Comparison of ENCODE assay signal across 26 mouse cellular contexts in genomic region chr5:142747026-142747629, GRCm38 (mm10). TPM values are rescaled to one million over a fixed set of nuclear protein-coding genes. Genes with fewer than 3 reads are reported as not detected.
A peak's percentile ranks its signal among the peaks of the same experiment; 100 is the strongest.
DNase-seq lines count a peak whose midpoint lies in the region; ATAC-seq and TF ChIP-seq lines count a peak whose summit lies in the region.
"Had no signal": no experiment of that assay in that cellular context is flagged by ENCODE, and none has a peak within 500 bp of the region (broad histone marks: within the 10 kb centered on the region; RNA-seq: fewer than 3 reads in every experiment).

No protein-coding gene starts in this region.

- TF ChIP-seq CTCF in heart, adult 2 months (IDR thresholded peaks at IDR 0.05), result no peak

- H3K4me1 ChIP-seq in heart, adult 2 months (ENCODE audit: control insufficient read depth, insufficient read depth, low read length), result peaks cover 2% of the 10 kb centered on the region
- H3K4me1 ChIP-seq in neural tube, embryonic 15.5 days, result peaks cover 2% of the 10 kb centered on the region; the same call in 1 of the 2 replicates
- H3K4me1 ChIP-seq: limb, embryonic 13.5 days; midbrain, embryonic 12.5 days had no signal

- no peak overlapping the region for H3K9ac ChIP-seq in heart, adult 2 months (ENCODE audit: low read depth, low read length)
- no peak overlapping the region for H3K9ac ChIP-seq in neural tube, embryonic 15.5 days (replicated peaks)
- H3K9ac ChIP-seq: forebrain, postnatal 0 days; limb, embryonic 13.5 days; liver, embryonic 13.5 days; lung, embryonic 14.5 days; midbrain, embryonic 12.5 days; neural tube, embryonic 13.5 days had no signal

- 43% methylated on average over 12 of the region's 12 CpGs for WGBS in heart, adult 2 months
- WGBS in neural tube, embryonic 15.5 days, result 76% methylated on average over 12 of the region's 12 CpGs

- H3K4me2 ChIP-seq in neural tube, embryonic 15.5 days, result no peak overlapping the region
- H3K4me2 ChIP-seq: limb, embryonic 13.5 days; liver, embryonic 13.5 days; lung, embryonic 14.5 days; midbrain, embryonic 12.5 days; neural tube, embryonic 13.5 days had no signal

- DNase-seq in heart, adult 2 months, result no peak
- DNase-seq in heart, postnatal 10 days, result no peak
- no peak for DNase-seq in neural tube, embryonic 10.5 days (ENCODE audit: extremely low spot score, low spot score)
- DNase-seq in brain, adult 2 months (ENCODE audit: low read depth, low spot score), result peak; percentile 55
- peak; percentile 42 for DNase-seq in splenic B cell, adult 2 months (ENCODE audit: low read depth, low spot score)
- DNase-seq in cerebellum, adult 18-20 months, result no peak
- no peak for DNase-seq in layer of hippocampus, adult 9-10 months (ENCODE audit: low spot score)
- DNase-seq: cerebellum, adult 2 months; cerebellum, postnatal 36 days; forebrain, postnatal 0 days; kidney, postnatal 25 days; layer of hippocampus, postnatal 36 days; liver, embryonic 13.5 days; lung, embryonic 14.5 days; thymus, adult 18-20 months; thymus, postnatal 4 days had no signal

- H3K9me3 ChIP-seq in neural tube, embryonic 15.5 days (replicated peaks), result no peaks in the 10 kb centered on the region
- H3K9me3 ChIP-seq: heart, embryonic 10.5 days; limb, embryonic 13.5 days; liver, embryonic 13.5 days; midbrain, embryonic 12.5 days; neural tube, embryonic 13.5 days had no signal

- intact Hi-C loops in heart, adult 2 months (cut with DNase I), result no loop called here
- intact Hi-C loops in heart, postnatal 10 days (cut with DNase I), result no loop called here

- no peak for TF ChIP-seq POLR2A in heart, adult 2 months (IDR thresholded peaks at IDR 0.05; ENCODE audit: insufficient read depth, low read depth, low read length)

- peak overlapping the region; percentile 27 for H3K27ac ChIP-seq in heart, adult 2 months
- 0 out of 2 replicates have a peak overlapping the region, but pooled peaks have one; percentile 10 for H3K27ac ChIP-seq in neural tube, embryonic 15.5 days (replicated peaks)
- H3K27ac ChIP-seq: heart, embryonic 10.5 days; hindbrain, postnatal 0 days; layer of hippocampus, adult 2 months; limb, embryonic 13.5 days; liver, embryonic 13.5 days; macrophage; midbrain, embryonic 12.5 days; neural tube, embryonic 13.5 days had no signal

- H3K4me3 ChIP-seq in heart, adult 2 months, result no peak overlapping the region
- no peak overlapping the region for H3K4me3 ChIP-seq in neural tube, embryonic 15.5 days (replicated peaks)
- H3K4me3 ChIP-seq: heart, embryonic 10.5 days; layer of hippocampus, adult 2 months; limb, embryonic 13.5 days; liver, embryonic 13.5 days; midbrain, embryonic 12.5 days; neural tube, embryonic 13.5 days had no signal

- H3K27me3 ChIP-seq in heart, adult 2 months (ENCODE audit: control insufficient read depth, insufficient read depth, low read length), result no peaks in the 10 kb centered on the region
- no peaks in the 10 kb centered on the region for H3K27me3 ChIP-seq in neural tube, embryonic 15.5 days (replicated peaks)
- H3K27me3 ChIP-seq in splenic B cell, adult 2 months (ENCODE audit: control insufficient read depth, insufficient read depth, low read length, poor library complexity, severe bottlenecking), result no peaks in the 10 kb centered on the region
- H3K27me3 ChIP-seq: limb, embryonic 13.5 days; liver, embryonic 13.5 days; midbrain, embryonic 12.5 days; neural tube, embryonic 13.5 days had no signal

- no peak for TF ChIP-seq EP300 in heart, adult 2 months (IDR thresholded peaks at IDR 0.05; ENCODE audit: insufficient read depth, low read depth, low read length)

- peaks cover 2% of the 10 kb centered on the region; the same call in 1 of the 2 replicates for H3K36me3 ChIP-seq in heart, adult 2 months (ENCODE audit: control insufficient read depth, insufficient read depth, low read length)
- peaks cover 79% of the 10 kb centered on the region for H3K36me3 ChIP-seq in neural tube, embryonic 15.5 days
- H3K36me3 ChIP-seq in splenic B cell, adult 2 months (ENCODE audit: control insufficient read depth, insufficient read depth, low read length, poor library complexity, severe bottlenecking), result peaks cover 3% of the 10 kb centered on the region; the same call in 1 of the 2 replicates

- no peak for ATAC-seq in neural tube, embryonic 15.5 days (ENCODE audit: low FRiP score)
- ATAC-seq: forebrain, postnatal 0 days; hindbrain, postnatal 0 days; intestine, embryonic 16.5 days had no signal

- H3K79me2 ChIP-seq in heart, adult 2 months (replicated peaks; ENCODE audit: control insufficient read depth, insufficient read depth, low read length), result no peaks in the 10 kb centered on the region

RNA-seq across cellular contexts. Expression of gene Slc29a4, which starts 54.8 kb away (rescaled TPM):
- total RNA-seq in heart, adult 2 months (2021), result under 1 TPM; 0.27 to 0.31 TPM
- 0.70 and 0.73 TPM in 2 replicates for polyA plus RNA-seq in heart, adult 2 months (2012; rRNA removed)
- total RNA-seq in heart, postnatal 10 days (2021), result 1 to 10 TPM; 1.1 to 1.5 TPM
- polyA plus RNA-seq in neural tube, embryonic 15.5 days (2015; fragmentation: Nextera tagmentation; extraction: Ambion mirVana), result 72.5 and 82.4 TPM in 2 replicates
- total RNA-seq: hematopoietic stem cell, adult 5-6 weeks had no signal
- polyA plus RNA-seq: macrophage had no signal

Comparison
In these comparisons a context has a peak if more than half of its experiments do, and no peak if none do; other contexts are left out.
1. DNase-seq: peak in brain, adult 2 months (single experiment) and splenic B cell, adult 2 months (single experiment); none in heart, adult 2 months (0 of 2), heart, postnatal 10 days (0 of 2), neural tube, embryonic 10.5 days (single experiment), cerebellum, adult 18-20 months (0 of 2) and layer of hippocampus, adult 9-10 months (single experiment).